Mouse (Mus musculus): Measurements from ENCODE around the gene Gan. TPM values are rescaled to one million over a fixed set of nuclear protein-coding genes. Genes with fewer than 3 reads are reported as not detected.

The Gan gene
- polyA plus RNA-seq, 1 experiment from 2014 or later: 2.6 TPM

GRCm38 (mm10) chr8:117200803-117201202 is 42.9 kb downstream of the Gan start:
- no peaks in the 10 kb centered on the region for H3K27me3 ChIP-seq
- CTCF ChIA-PET: no interaction called here
- TF ChIP-seq CTCF (IDR thresholded peaks at IDR 0.05): no peak
- DNase-seq (ENCODE audit: low read depth, low spot score) (no peak), ATAC-seq (no peak)
- POLR2A ChIA-PET: no interaction called here
- in situ Hi-C loops (cut with MboI; ENCODE audit: low pct_unique_long_range_greater_than_20kb): no loop called here

DNA sequence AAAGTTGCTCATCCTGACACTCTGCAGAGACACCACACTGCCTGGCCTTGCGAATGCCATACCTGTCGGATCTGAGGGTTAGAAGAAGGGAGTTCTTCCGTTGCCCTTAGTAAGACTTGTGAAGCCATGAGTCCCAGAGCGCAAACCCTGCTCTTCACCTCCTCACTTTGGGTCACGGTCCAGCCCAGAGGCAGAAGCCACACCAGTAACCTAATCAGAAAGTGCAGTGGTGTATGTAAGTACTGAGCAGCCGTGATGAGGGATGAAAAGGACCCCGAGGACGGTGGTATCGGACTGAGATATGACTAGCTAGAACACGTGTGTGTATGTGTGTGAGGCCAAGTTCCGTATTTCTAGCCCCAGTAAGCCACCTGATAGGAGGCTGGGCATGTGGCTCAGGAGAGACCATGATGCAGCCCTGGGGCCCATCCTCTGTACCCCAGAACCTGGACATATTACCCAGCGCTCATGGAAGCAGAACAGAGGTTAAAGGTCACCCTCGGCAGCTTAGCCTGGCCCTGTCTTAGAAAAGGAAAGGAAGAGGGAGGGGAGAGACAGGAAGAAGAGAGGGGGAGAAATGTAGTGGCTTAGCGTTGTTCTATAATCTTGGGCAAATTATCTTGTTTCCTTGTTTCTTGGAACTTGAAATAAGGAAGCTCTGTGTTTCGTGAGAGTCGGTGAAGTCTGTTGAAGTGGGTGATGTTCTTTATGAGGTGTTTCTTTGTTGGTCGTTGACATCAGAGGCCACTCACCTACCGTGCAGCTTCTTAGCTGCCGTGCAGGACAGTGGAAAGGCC is 43.5 kb downstream of the Gan start:
- POLR2A ChIA-PET: no interaction called here
- CTCF ChIA-PET: interaction anchor here (0.7 kb wide), 1 partner anchor 16 kb away, joined by 3 read pairs; no protein-coding TSS in a partner anchor
- ATAC-seq (no peak), DNase-seq (ENCODE audit: low read depth, low spot score) (no peak)
- TF ChIP-seq CTCF (IDR thresholded peaks at IDR 0.05): no peak
- no peaks in the 10 kb centered on the region for H3K27me3 ChIP-seq
- in situ Hi-C loops (cut with MboI; ENCODE audit: low pct_unique_long_range_greater_than_20kb): no loop called here

DNA sequence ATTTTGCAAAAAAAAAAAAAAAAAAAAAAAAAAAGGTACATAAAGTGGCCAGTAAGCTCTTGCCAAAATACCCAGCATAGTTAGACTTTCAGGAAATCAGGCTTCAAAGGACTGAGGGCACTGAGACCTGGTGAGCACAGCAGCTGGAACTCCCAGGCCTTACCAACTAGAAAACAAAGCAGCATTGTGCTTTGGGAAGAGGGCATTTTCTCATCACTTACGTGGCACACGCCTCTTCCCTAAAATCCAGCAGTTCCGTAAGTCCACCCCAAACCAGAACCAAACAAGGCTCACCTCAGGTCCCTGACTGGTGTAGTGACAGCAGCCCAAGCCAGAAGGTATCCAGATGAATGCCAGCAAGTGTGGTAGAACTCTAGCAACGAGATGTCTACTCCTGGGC is 45.1 kb downstream of the Gan start:
- no peak for TF ChIP-seq CTCF (IDR thresholded peaks at IDR 0.05)
- in situ Hi-C loops (cut with MboI; ENCODE audit: low pct_unique_long_range_greater_than_20kb): no loop called here
- no peak for DNase-seq (ENCODE audit: low read depth, low spot score)
- no peaks in the 10 kb centered on the region for H3K27me3 ChIP-seq
- ChIA-PET CTCF (interaction anchor here (1.0 kb wide), 1 partner anchor 22 kb away, joined by 3 read pairs; no protein-coding TSS in a partner anchor), POLR2A (no interaction called here)
- ATAC-seq: no peak

GRCm38 (mm10) chr8:117205884-117206283 is 47.9 kb downstream of the Gan start:
- CTCF ChIA-PET: interaction anchor here (0.8 kb wide), 1 partner anchor 98 kb away, joined by 3 read pairs; no protein-coding TSS in a partner anchor
- no peaks in the 10 kb centered on the region for H3K27me3 ChIP-seq
- in situ Hi-C loops (cut with MboI; ENCODE audit: low pct_unique_long_range_greater_than_20kb): no loop called here
- POLR2A ChIA-PET: no interaction called here
- no peak for TF ChIP-seq CTCF (IDR thresholded peaks at IDR 0.05)
- ATAC-seq (no peak), DNase-seq (ENCODE audit: low read depth, low spot score) (no peak)

GRCm38 (mm10) chr8:117206636-117207035 is 48.7 kb downstream of the Gan start:
- POLR2A ChIA-PET: no interaction called here
- DNase-seq (ENCODE audit: low read depth, low spot score): no peak
- H3K27me3 ChIP-seq: no peaks in the 10 kb centered on the region
- TF ChIP-seq CTCF (IDR thresholded peaks at IDR 0.05): no peak
- CTCF ChIA-PET: interaction anchor here (0.8 kb wide), 1 partner anchor 99 kb away, joined by 3 read pairs; no protein-coding TSS in a partner anchor
- in situ Hi-C loops (cut with MboI; ENCODE audit: low pct_unique_long_range_greater_than_20kb): no loop called here
- ATAC-seq: no peak

GRCm38 (mm10) chr8:117209150-117209549 is 51.2 kb downstream of the Gan start:
- no peak for TF ChIP-seq CTCF (IDR thresholded peaks at IDR 0.05)
- in situ Hi-C loops (cut with MboI; ENCODE audit: low pct_unique_long_range_greater_than_20kb): no loop called here
- ChIA-PET POLR2A (no interaction called here), CTCF (no interaction called here)
- no peak for ATAC-seq
- no peaks in the 10 kb centered on the region for H3K27me3 ChIP-seq
- DNase-seq (ENCODE audit: low read depth, low spot score): no peak

- in situ Hi-C loops (cut with MboI; ENCODE audit: low pct_unique_long_range_greater_than_20kb): no loop called here
- POLR2A ChIA-PET: no interaction called here
- H3K27me3 ChIP-seq: no peaks in the 10 kb centered on the region
- no peak for TF ChIP-seq CTCF (IDR thresholded peaks at IDR 0.05)
- no peak for ATAC-seq
- DNase-seq (ENCODE audit: low read depth, low spot score): no peak
- CTCF ChIA-PET: no interaction called here
Observed at GRCm38 (mm10) chr8:117212100-117212499, 54.2 kb downstream of the Gan start.

DNA sequence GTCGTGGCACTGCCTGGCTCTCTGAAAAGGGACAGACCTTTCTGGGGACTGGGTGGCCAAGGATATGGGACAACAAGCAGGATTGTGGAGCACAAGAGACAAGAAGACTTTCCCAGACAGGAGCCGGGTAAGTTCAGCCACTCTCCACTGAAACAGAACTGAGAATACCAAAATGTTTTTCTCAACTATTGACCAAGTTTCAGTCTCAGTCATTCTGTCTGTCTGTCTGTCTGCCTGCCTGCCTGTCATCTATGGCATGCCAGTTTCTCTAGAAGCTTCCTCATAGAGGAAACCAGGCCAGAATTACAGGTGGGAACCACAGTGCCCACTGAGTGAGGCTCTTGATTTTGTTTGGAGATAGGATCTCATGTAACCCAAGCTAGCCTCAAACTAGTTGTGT is 59.8 kb downstream of the Gan start:
- no peak for TF ChIP-seq CTCF (IDR thresholded peaks at IDR 0.05)
- ChIA-PET CTCF (interaction anchor here (0.8 kb wide), 1 partner anchor 16 kb away, joined by 3 read pairs; no protein-coding TSS in a partner anchor), POLR2A (no interaction called here)
- DNase-seq (ENCODE audit: low read depth, low spot score) (no peak), ATAC-seq (no peak)
- H3K27me3 ChIP-seq: no peaks in the 10 kb centered on the region
- in situ Hi-C loops (cut with MboI; ENCODE audit: low pct_unique_long_range_greater_than_20kb): no loop called here

DNA sequence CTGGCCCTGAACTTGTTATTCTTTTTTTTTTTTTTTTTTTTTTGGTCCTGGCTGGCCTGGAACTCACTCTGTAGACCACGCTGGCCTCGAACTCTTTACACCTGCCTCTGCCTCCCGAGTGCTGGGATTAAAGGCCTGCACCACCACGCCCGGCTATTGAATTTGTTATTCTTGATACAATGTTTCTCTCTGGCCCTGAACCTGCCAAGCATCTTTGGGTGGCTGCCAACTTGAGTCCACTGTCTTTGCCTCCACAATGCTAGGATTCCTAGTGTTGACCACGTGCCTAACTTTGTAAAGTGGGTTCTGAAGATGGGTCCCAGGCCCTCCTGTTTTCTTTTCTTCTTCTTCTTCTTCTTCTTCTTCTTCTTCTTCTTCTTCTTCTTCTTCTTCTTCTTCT is 64.5 kb downstream of the Gan start:
- TF ChIP-seq CTCF (IDR thresholded peaks at IDR 0.05): no peak
- DNase-seq (ENCODE audit: low read depth, low spot score): no peak
- in situ Hi-C loops (cut with MboI; ENCODE audit: low pct_unique_long_range_greater_than_20kb): loop anchor here (5.0 kb wide), 1 partner anchor 250 kb away; no protein-coding TSS in a partner anchor
- ATAC-seq: no peak
- ChIA-PET CTCF (no interaction called here), POLR2A (no interaction called here)
- no peaks in the 10 kb centered on the region for H3K27me3 ChIP-seq

DNA sequence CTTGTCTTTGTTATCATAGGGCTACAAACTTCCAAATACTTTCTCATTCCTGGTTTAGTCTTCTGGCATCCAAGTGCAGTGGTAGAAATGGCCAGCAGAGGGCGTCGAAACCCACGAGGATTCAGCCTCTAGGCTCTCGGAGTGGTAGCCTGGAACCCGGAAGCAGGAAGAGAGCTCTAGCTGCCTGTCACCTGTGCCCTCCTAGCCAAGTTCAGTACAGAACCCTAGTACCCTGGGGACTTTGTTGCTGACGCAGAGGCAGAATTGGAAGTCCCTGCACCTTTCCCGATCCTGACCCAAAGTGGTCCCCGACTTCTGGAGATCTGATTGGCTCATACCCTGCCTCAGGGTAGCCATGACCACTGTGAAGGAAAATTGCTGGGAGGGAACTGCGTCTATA is 66.7 kb downstream of the Gan start:
- in situ Hi-C loops (cut with MboI; ENCODE audit: low pct_unique_long_range_greater_than_20kb): loop anchor here (5.0 kb wide), 1 partner anchor 248 kb away; no protein-coding TSS in a partner anchor
- DNase-seq (ENCODE audit: low read depth, low spot score): peak; percentile 37
- H3K27me3 ChIP-seq: no peaks in the 10 kb centered on the region
- CTCF ChIA-PET: interaction anchor here (0.7 to 2.5 kb wide), 20 partner anchors 11 to 247 kb away, joined by 3 to 22 read pairs (median 4); no protein-coding TSS in a partner anchor
- ATAC-seq: peak; percentile 84
- TF ChIP-seq CTCF (IDR thresholded peaks at IDR 0.05): peak; percentile 89
- POLR2A ChIA-PET: interaction anchor here (1.0 to 1.2 kb wide), 2 partner anchors 155 to 239 kb away, joined by 3 to 7 read pairs; no protein-coding TSS in a partner anchor

GRCm38 (mm10) chr8:117226306-117226705 is 68.4 kb downstream of the Gan start:
- ATAC-seq: no peak
- no peak for DNase-seq (ENCODE audit: low read depth, low spot score)
- H3K27me3 ChIP-seq: no peaks in the 10 kb centered on the region
- in situ Hi-C loops (cut with MboI; ENCODE audit: low pct_unique_long_range_greater_than_20kb): no loop called here
- ChIA-PET CTCF (no interaction called here), POLR2A (no interaction called here)
- no peak for TF ChIP-seq CTCF (IDR thresholded peaks at IDR 0.05)

All from Patski (cell line).